Mouse (Mus musculus): ENCODE data around the gene Sbno2. TPM values are rescaled to one million over a fixed set of nuclear protein-coding genes. Genes with fewer than 3 reads are reported as not detected.

The Sbno2 gene
- polyA plus RNA-seq, 1 experiment, result 151 TPM

GRCm38 (mm10) chr10:80148610-80149290 lies 43.4 kb upstream of the Sbno2 start:
- Histone ChIP-seq H3K36me3 (replicated peaks; ENCODE audit: low read length) (peaks cover 74% of the 10 kb centered on the region), H3K4me1 (peaks cover 72% of the 10 kb centered on the region), H3K4me3 (replicated peaks) (peak overlapping the region; percentile 99), H3K27me3 (replicated peaks) (no peaks in the 10 kb centered on the region), H3K9me3 (no peaks in the 10 kb centered on the region)
- TF ChIP-seq FLI1 (IDR thresholded peaks at IDR 0.05; ENCODE audit: low read length), result no peak
- TF ChIP-seq GATA1 (IDR thresholded peaks at IDR 0.05; ENCODE audit: borderline replicate concordance, low read length), result no peak

DNA sequence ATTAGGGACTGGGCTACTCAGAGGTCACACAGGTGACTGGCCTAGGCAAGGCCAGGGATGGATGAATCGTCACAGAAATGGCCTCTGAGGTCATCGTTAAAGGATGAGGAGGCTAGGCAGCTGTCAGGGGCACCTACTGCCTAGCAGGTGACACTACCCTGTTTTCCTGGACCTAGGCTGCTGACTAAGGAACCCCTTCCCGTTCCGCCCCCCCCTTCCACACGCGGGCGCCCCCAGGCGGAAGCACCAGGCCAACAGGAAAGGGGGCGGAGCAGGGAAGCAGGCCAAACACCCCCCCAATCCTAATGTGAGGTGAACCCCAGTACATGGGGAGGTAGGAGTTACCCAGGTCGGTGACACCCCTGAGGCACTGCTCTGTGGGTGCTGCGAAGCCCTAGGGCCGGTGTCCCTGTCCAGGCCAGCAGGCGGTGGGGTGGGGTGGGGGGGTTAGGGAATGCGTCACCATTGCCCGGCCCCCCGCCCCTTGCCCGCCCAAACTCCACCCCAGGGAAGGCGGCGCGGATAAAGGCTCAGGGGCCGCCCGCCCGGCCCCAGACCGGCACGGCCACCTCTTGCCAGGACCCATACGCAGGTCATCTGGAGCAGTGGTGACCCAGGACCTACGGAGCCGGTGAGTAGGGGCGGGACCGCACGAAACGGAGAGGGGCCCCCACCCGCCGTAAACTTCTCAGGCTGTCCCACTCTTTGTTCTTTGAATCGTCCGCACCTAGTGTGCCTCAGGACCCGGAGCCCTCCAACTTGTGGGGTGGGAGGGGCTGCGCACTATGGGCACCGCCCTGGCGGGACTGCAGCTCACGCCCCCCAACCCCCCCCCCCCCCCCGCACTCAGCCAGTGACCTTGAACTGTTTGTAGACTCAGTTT lies 42.6 kb upstream of the Sbno2 start, which contains the start of gene Midn:
TSS of gene Midn (plus strand) at position 554 of the 883 bp plus-strand sequence.
- no peak for TF ChIP-seq GATA1 (IDR thresholded peaks at IDR 0.05; ENCODE audit: borderline replicate concordance, low read length)
- Histone ChIP-seq H3K27me3 (replicated peaks) (no peaks in the 10 kb centered on the region), H3K4me1 (peaks cover 72% of the 10 kb centered on the region)

DNA sequence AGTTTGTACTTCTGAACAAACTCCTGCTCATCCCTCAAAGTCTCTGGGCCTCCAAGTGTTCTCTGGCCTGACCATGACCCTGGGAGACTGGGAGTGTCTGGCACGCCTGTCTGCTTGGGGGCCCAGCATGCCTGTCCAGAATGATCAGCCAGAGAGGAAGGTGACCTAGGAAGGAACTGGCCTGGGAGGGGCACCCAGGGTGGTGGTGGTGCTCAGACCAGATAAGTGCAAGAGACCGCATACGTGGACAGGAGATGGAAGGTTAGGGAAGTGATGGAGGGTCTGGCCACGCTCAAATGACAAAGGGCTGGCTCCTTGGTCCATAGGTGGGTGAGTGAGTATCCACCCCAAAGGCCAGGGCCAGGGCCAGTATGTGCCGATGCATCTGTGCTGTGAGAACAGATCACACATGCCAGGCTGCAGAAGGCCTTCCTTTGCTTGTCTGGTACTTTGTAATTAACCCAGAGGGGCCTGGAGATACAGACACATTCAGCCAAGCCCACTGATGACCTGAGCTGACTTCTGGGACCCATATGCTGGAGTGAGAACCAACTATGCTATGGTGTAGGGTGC lies 41.9 kb upstream of the Sbno2 start:
- H3K36me3 ChIP-seq (replicated peaks; ENCODE audit: low read length), result peaks cover 68% of the 10 kb centered on the region
- TF ChIP-seq GATA1 (IDR thresholded peaks at IDR 0.05; ENCODE audit: borderline replicate concordance, low read length) (no peak), FLI1 (IDR thresholded peaks at IDR 0.05; ENCODE audit: low read length) (no peak)

More for the DNA sequence above, 42.6 kb upstream of the Sbno2 start, which contains the start of gene Midn:
- no peaks in the 10 kb centered on the region for H3K9me3 ChIP-seq
- H3K4me3 ChIP-seq (replicated peaks), result peak within 1 kb of the TSS; percentile 99
- H3K36me3 ChIP-seq (replicated peaks; ENCODE audit: low read length), result peaks cover 72% of the 10 kb centered on the region

DNA sequence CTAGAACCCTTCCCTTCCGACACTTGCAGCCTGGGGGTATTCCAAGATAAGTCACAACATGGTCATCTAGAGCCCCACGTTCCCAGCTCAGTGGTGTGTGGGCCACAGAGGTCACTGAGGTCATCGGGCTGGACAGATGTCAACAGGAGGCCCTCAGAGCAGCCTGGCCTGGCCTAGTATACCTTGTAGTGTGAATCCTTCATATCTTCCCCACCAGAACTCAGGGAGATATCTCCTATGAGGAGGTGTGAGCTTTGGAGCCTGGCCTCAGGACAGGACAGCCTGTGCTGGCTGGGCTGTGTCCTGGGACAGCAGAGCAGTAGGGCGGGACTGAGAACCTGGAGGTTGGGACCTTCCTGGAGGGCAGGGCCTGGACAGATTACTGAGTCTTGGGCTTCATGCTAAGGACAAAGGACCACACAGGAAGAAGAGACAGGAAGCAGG lies 41.2 kb upstream of the Sbno2 start:
- peaks cover 66% of the 10 kb centered on the region for H3K4me1 ChIP-seq
- no peaks in the 10 kb centered on the region for H3K9me3 ChIP-seq
- H3K36me3 ChIP-seq (replicated peaks; ENCODE audit: low read length), result peaks cover 61% of the 10 kb centered on the region
- peak overlapping the region; percentile 99 for H3K4me3 ChIP-seq (replicated peaks)
- no peaks in the 10 kb centered on the region for H3K27me3 ChIP-seq (replicated peaks)
- TF ChIP-seq FLI1 (IDR thresholded peaks at IDR 0.05; ENCODE audit: low read length) (no peak), GATA1 (IDR thresholded peaks at IDR 0.05; ENCODE audit: borderline replicate concordance, low read length) (no peak)

More for the DNA sequence above, 41.9 kb upstream of the Sbno2 start:
- H3K27me3 ChIP-seq (replicated peaks), result no peaks in the 10 kb centered on the region
- peak overlapping the region; percentile 99 for H3K4me3 ChIP-seq (replicated peaks)
- no peaks in the 10 kb centered on the region for H3K9me3 ChIP-seq
- peaks cover 72% of the 10 kb centered on the region for H3K4me1 ChIP-seq

- TF ChIP-seq FLI1 (IDR thresholded peaks at IDR 0.05; ENCODE audit: low read length), result no peak
- no peak for TF ChIP-seq GATA1 (IDR thresholded peaks at IDR 0.05; ENCODE audit: borderline replicate concordance, low read length)
- Histone ChIP-seq H3K36me3 (replicated peaks; ENCODE audit: low read length) (peaks cover 54% of the 10 kb centered on the region), H3K4me3 (replicated peaks) (peak overlapping the region; percentile 46), H3K9me3 (no peaks in the 10 kb centered on the region), H3K27me3 (replicated peaks) (no peaks in the 10 kb centered on the region), H3K4me1 (peaks cover 65% of the 10 kb centered on the region)
These were observed 40.5 kb upstream of the Sbno2 start for GRCm38 (mm10) chr10:80145896-80146295.

DNA sequence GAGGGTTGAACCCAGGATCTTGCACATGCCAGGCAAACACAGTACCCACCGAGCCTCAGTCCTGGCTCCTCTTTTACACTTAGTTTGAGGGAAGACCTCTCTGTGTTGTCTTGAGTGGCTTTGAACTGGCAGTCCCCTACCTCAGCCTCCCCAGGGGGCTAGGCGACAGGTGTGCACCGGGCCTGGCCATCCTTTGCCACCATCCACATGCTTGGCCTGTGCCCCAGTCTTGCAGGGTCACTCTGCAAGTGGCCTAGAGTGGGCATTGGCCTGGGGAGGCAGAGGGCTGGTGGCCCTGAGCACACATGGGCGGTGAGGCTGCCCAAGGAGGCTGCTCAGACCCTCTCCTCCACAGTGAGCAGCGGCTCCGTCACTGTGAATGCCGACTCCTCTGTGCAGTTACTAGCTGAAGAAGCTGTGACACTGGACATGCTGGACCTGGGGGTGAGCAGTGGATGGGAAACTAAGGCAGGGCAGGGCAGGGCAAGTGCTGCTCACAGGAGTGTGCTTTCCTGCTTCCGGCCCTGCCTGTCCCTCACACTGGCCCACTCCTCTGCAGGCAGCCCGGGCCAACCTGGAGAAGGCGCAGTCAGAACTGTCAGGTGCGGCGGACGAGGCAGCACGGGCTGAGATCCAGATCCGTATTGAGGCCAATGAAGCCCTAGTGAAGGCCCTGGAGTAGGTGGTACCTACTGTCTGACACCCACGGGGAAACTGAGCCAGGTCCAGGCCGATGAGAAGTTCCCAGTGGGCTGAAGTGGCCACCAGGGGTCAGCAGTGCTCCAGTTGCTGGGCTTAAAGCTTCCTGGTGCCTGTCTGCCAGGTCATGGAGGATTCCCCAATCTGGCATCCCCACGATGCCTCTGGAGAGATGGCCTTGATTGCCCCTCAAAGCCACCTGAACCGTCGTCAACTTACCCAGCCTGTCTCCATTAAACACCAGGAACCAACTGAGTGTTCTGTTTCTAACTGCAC lies 39.8 kb upstream of the Sbno2 start:
- Histone ChIP-seq H3K36me3 (replicated peaks; ENCODE audit: low read length) (peaks cover 48% of the 10 kb centered on the region), H3K4me1 (peaks cover 73% of the 10 kb centered on the region), H3K4me3 (replicated peaks) (peak overlapping the region; percentile 34), H3K27me3 (replicated peaks) (no peaks in the 10 kb centered on the region), H3K9me3 (no peaks in the 10 kb centered on the region)
- no peak for TF ChIP-seq FLI1 (IDR thresholded peaks at IDR 0.05; ENCODE audit: low read length)
- TF ChIP-seq GATA1 (IDR thresholded peaks at IDR 0.05; ENCODE audit: borderline replicate concordance, low read length), result no peak

DNA sequence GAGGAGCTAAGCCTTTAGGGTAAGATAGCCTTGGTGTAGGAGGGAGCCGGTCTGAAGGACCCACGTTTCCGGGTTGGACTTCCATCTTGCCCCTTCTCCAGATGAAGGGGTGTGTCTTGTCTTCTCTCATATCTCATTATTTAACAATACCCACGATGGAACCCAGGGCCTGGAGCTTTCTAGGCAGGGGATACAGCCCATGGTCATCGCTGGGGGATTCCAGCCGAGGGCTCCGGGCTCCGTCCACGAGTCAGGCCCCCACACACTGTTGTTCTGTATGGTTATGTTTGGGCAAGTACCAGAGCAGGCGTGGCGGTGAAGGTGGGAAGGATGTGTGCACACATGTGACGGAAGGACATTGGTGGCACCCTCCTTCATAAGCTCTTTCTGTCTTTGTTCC lies 38.8 kb upstream of the Sbno2 start:
- Histone ChIP-seq H3K9me3 (no peaks in the 10 kb centered on the region), H3K4me1 (peaks cover 82% of the 10 kb centered on the region), H3K36me3 (replicated peaks; ENCODE audit: low read length) (peaks cover 42% of the 10 kb centered on the region), H3K4me3 (replicated peaks) (peak overlapping the region; percentile 70), H3K27me3 (replicated peaks) (no peaks in the 10 kb centered on the region)
- no peak for TF ChIP-seq FLI1 (IDR thresholded peaks at IDR 0.05; ENCODE audit: low read length)
- no peak for TF ChIP-seq GATA1 (IDR thresholded peaks at IDR 0.05; ENCODE audit: borderline replicate concordance, low read length)

DNA sequence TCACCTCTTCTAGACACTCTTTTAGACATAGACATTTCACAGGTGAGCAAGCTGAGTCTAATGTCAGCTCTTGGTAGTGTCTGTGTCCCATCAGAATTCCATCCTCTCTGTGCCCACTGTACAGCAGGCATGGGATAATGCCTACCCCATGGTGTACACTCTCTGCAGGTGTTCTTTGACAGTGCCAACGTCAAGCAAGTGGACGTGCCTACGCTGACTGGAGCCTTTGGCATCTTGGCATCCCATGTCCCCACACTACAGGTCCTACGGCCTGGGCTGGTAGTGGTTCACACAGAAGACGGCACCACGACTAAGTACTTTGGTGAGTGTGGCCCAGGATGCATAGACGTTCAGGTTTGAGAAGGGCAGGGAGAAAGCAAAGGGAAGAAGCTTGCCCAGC lies 38.3 kb upstream of the Sbno2 start:
- peaks cover 42% of the 10 kb centered on the region for H3K36me3 ChIP-seq (replicated peaks; ENCODE audit: low read length)
- H3K4me3 ChIP-seq (replicated peaks), result peak overlapping the region; percentile 70
- peaks cover 86% of the 10 kb centered on the region for H3K4me1 ChIP-seq
- H3K9me3 ChIP-seq, result no peaks in the 10 kb centered on the region
- no peak for TF ChIP-seq GATA1 (IDR thresholded peaks at IDR 0.05; ENCODE audit: borderline replicate concordance, low read length)
- no peak for TF ChIP-seq FLI1 (IDR thresholded peaks at IDR 0.05; ENCODE audit: low read length)
- H3K27me3 ChIP-seq (replicated peaks), result peaks cover under 1% of the 10 kb centered on the region

GRCm38 (mm10) chr10:80142530-80142925 lies 37.2 kb upstream of the Sbno2 start:
- H3K4me1 ChIP-seq, result peaks cover 92% of the 10 kb centered on the region

More at GRCm38 (mm10) chr10:80142530-80142925, 37.2 kb upstream of the Sbno2 start:
- peak overlapping the region; percentile 98 for H3K4me3 ChIP-seq (replicated peaks)
- TF ChIP-seq GATA1 (IDR thresholded peaks at IDR 0.05; ENCODE audit: borderline replicate concordance, low read length), result no peak
- no peaks in the 10 kb centered on the region for H3K9me3 ChIP-seq
- H3K36me3 ChIP-seq (replicated peaks; ENCODE audit: low read length), result peaks cover 42% of the 10 kb centered on the region
- H3K27me3 ChIP-seq (replicated peaks), result peaks cover 10% of the 10 kb centered on the region

All from megakaryocyte, embryonic 14.5 days (primary cell).